Mouse (Mus musculus): ENCODE measurements around the gene Rbfox1. TPM values are rescaled to one million over a fixed set of nuclear protein-coding genes. Genes with fewer than 3 reads are reported as not detected.

The Rbfox1 gene
- polyA plus RNA-seq, 1 experiment from 2014 or later: 0.32 TPM

GRCm38 (mm10) chr16:7040691-7041090 is 1155.5 kb downstream of the Rbfox1 start:
- Histone ChIP-seq H3K4me2 (no peak overlapping the region), H3K27ac (replicated peaks) (no peak overlapping the region), H3K9me3 (replicated peaks) (no peaks in the 10 kb centered on the region), H3K27me3 (peaks cover 32% of the 10 kb centered on the region), H3K9ac (no peak overlapping the region), H3K4me3 (replicated peaks) (no peak overlapping the region), H3K36me3 (replicated peaks) (no peaks in the 10 kb centered on the region), H3K4me1 (replicated peaks) (no peaks in the 10 kb centered on the region)
- 15% methylated on average over 6 of the region's 6 CpGs for WGBS (ENCODE audit: insufficient replicate concordance)
- ATAC-seq (ENCODE audit: insufficient read depth): no peak

DNA sequence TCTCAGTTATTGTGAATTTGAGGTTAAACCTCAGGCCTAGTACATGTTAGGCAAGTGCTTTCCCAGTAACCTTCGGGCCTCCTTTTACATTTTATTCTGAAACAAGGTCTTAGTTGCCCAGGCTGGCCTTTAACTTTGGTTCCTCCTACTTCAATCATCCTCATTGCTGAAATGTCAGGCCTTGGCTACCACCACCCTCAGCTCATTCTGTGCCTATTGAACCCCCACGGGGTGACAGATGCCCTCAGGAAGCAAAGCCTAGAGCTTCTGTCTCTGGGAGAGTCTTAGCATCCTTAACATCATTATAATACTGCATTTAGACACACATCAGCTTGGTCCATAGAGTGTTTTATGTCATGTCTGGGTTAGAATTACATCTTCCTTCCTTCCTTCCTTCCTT is 1162.3 kb downstream of the Rbfox1 start:
- WGBS (ENCODE audit: insufficient replicate concordance): 37% methylated on average over 2 of the region's 2 CpGs
- H3K9ac ChIP-seq: no peak overlapping the region

GRCm38 (mm10) chr16:7049162-7049971 is 1164.2 kb downstream of the Rbfox1 start:
- WGBS (ENCODE audit: insufficient replicate concordance): 17% methylated on average over 18 of the region's 18 CpGs
- no peak for ATAC-seq (ENCODE audit: insufficient read depth)

More for the DNA sequence above, 1162.3 kb downstream of the Rbfox1 start:
- no peaks in the 10 kb centered on the region for H3K27me3 ChIP-seq
- H3K4me2 ChIP-seq: no peak overlapping the region
- no peaks in the 10 kb centered on the region for H3K36me3 ChIP-seq (replicated peaks)
- no peak overlapping the region for H3K4me3 ChIP-seq (replicated peaks)
- no peaks in the 10 kb centered on the region for H3K9me3 ChIP-seq (replicated peaks)
- H3K27ac ChIP-seq (replicated peaks): no peak overlapping the region
- no peak for ATAC-seq (ENCODE audit: insufficient read depth)
- H3K4me1 ChIP-seq (replicated peaks): no peaks in the 10 kb centered on the region

GRCm38 (mm10) chr16:7050945-7051344 is 1165.8 kb downstream of the Rbfox1 start:
- Histone ChIP-seq H3K9ac (no peak overlapping the region), H3K9me3 (replicated peaks) (no peaks in the 10 kb centered on the region), H3K27me3 (no peaks in the 10 kb centered on the region), H3K4me3 (replicated peaks) (no peak overlapping the region), H3K27ac (replicated peaks) (no peak overlapping the region), H3K4me1 (replicated peaks) (no peaks in the 10 kb centered on the region), H3K4me2 (no peak overlapping the region), H3K36me3 (replicated peaks) (no peaks in the 10 kb centered on the region)
- ATAC-seq (ENCODE audit: insufficient read depth): no peak
- WGBS (ENCODE audit: insufficient replicate concordance): 71% methylated on average over 9 of the region's 9 CpGs

More at GRCm38 (mm10) chr16:7049162-7049971, 1164.2 kb downstream of the Rbfox1 start:
- no peak overlapping the region for H3K9ac ChIP-seq
- H3K36me3 ChIP-seq (replicated peaks): no peaks in the 10 kb centered on the region
- no peaks in the 10 kb centered on the region for H3K27me3 ChIP-seq
- no peak overlapping the region for H3K27ac ChIP-seq (replicated peaks)
- no peak overlapping the region for H3K4me3 ChIP-seq (replicated peaks)
- no peaks in the 10 kb centered on the region for H3K4me1 ChIP-seq (replicated peaks)
- no peak overlapping the region; the same call in 1 of the 2 replicates for H3K4me2 ChIP-seq
- no peaks in the 10 kb centered on the region for H3K9me3 ChIP-seq (replicated peaks)

DNA sequence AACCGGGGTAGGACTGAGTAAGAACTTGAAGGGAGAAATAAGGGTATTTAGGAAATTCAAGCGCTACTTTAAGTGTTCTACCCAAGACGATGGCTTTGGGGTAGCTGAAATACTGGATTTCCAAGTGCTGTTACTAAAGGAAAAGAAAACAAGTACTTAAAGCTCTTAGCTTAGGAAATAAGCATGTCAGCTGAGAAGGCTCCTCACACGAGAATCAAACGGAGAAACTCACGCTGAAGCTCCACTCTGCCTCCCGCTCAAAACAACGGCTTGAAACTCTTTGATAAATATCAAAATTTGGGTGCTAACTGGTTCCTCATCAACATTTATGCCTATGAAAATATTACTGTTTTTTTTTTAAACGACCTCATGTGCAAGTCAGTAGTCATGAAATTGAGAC is 1166.8 kb downstream of the Rbfox1 start:
- Histone ChIP-seq H3K9me3 (replicated peaks) (no peaks in the 10 kb centered on the region), H3K27me3 (no peaks in the 10 kb centered on the region), H3K4me2 (no peak overlapping the region), H3K27ac (replicated peaks) (no peak overlapping the region), H3K9ac (no peak overlapping the region), H3K36me3 (replicated peaks) (no peaks in the 10 kb centered on the region), H3K4me1 (replicated peaks) (no peaks in the 10 kb centered on the region), H3K4me3 (replicated peaks) (no peak overlapping the region)
- 50% methylated on average over 9 of the region's 9 CpGs for WGBS (ENCODE audit: insufficient replicate concordance)
- no peak for ATAC-seq (ENCODE audit: insufficient read depth)

GRCm38 (mm10) chr16:7052408-7052807 is 1167.3 kb downstream of the Rbfox1 start:
- Histone ChIP-seq H3K27me3 (no peaks in the 10 kb centered on the region), H3K4me3 (replicated peaks) (no peak overlapping the region), H3K36me3 (replicated peaks) (no peaks in the 10 kb centered on the region), H3K4me2 (no peak overlapping the region), H3K9ac (no peak overlapping the region), H3K27ac (replicated peaks) (no peak overlapping the region), H3K9me3 (replicated peaks) (no peaks in the 10 kb centered on the region), H3K4me1 (replicated peaks) (no peaks in the 10 kb centered on the region)
- WGBS (ENCODE audit: insufficient replicate concordance): 55% methylated on average over 9 of the region's 9 CpGs
- ATAC-seq (ENCODE audit: insufficient read depth): no peak

- no peak overlapping the region for H3K9ac ChIP-seq
- no peak overlapping the region for H3K4me2 ChIP-seq
- no peak overlapping the region for H3K4me3 ChIP-seq (replicated peaks)
- no peaks in the 10 kb centered on the region for H3K9me3 ChIP-seq (replicated peaks)
- no peak for ATAC-seq (ENCODE audit: insufficient read depth)
- H3K36me3 ChIP-seq (replicated peaks): no peaks in the 10 kb centered on the region
- WGBS (ENCODE audit: insufficient replicate concordance): 41% methylated on average over 3 of the region's 3 CpGs
- no peaks in the 10 kb centered on the region for H3K27me3 ChIP-seq
- H3K27ac ChIP-seq (replicated peaks): no peak overlapping the region
- H3K4me1 ChIP-seq (replicated peaks): no peaks in the 10 kb centered on the region
Measured at GRCm38 (mm10) chr16:7057789-7058188, 1172.6 kb downstream of the Rbfox1 start.

DNA sequence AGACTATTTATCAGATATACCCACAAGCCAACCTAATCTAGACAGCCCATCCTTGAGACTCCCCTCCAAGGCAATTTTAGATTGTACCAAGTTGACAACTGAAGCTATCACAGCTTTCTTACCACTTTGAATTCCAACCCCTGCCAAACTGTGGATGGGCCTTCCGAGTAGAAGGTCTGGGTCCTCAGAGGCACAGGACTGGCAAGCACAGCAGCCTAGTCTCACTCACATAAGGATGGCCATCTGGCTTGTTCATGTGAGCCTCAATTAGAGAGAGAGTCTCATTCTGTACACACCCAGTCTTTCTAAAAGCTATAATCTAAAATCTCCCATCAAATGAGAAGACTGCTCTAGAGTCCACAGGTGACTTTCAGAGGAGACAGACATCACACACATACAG is 1173.4 kb downstream of the Rbfox1 start:
- Histone ChIP-seq H3K4me1 (replicated peaks) (no peaks in the 10 kb centered on the region), H3K4me3 (replicated peaks) (no peak overlapping the region), H3K4me2 (no peak overlapping the region), H3K9me3 (replicated peaks) (no peaks in the 10 kb centered on the region), H3K9ac (no peak overlapping the region), H3K36me3 (replicated peaks) (no peaks in the 10 kb centered on the region), H3K27me3 (no peaks in the 10 kb centered on the region), H3K27ac (replicated peaks) (no peak overlapping the region)
- 43% methylated on average over 1 of the region's 1 CpGs for WGBS (ENCODE audit: insufficient replicate concordance)
- ATAC-seq (ENCODE audit: insufficient read depth): no peak

GRCm38 (mm10) chr16:7059596-7059995 is 1174.4 kb downstream of the Rbfox1 start:
- H3K4me1 ChIP-seq (replicated peaks): no peaks in the 10 kb centered on the region
- H3K27me3 ChIP-seq: no peaks in the 10 kb centered on the region
- H3K9ac ChIP-seq: no peak overlapping the region
- 49% methylated on average over 4 of the region's 4 CpGs for WGBS (ENCODE audit: insufficient replicate concordance)
- no peaks in the 10 kb centered on the region for H3K9me3 ChIP-seq (replicated peaks)
- H3K27ac ChIP-seq (replicated peaks): no peak overlapping the region
- H3K36me3 ChIP-seq (replicated peaks): no peaks in the 10 kb centered on the region
- no peak overlapping the region for H3K4me2 ChIP-seq
- no peak for ATAC-seq (ENCODE audit: insufficient read depth)
- no peak overlapping the region for H3K4me3 ChIP-seq (replicated peaks)

GRCm38 (mm10) chr16:7060864-7061263 is 1175.7 kb downstream of the Rbfox1 start:
- Histone ChIP-seq H3K36me3 (replicated peaks) (no peaks in the 10 kb centered on the region), H3K27ac (replicated peaks) (no peak overlapping the region), H3K4me1 (replicated peaks) (no peaks in the 10 kb centered on the region), H3K9ac (no peak overlapping the region), H3K4me2 (no peak overlapping the region), H3K4me3 (replicated peaks) (no peak overlapping the region), H3K9me3 (replicated peaks) (no peaks in the 10 kb centered on the region), H3K27me3 (no peaks in the 10 kb centered on the region)
- ATAC-seq (ENCODE audit: insufficient read depth): no peak
- 57% methylated on average over 3 of the region's 3 CpGs for whole genome bisulfite sequencing (ENCODE audit: insufficient replicate concordance)

DNA sequence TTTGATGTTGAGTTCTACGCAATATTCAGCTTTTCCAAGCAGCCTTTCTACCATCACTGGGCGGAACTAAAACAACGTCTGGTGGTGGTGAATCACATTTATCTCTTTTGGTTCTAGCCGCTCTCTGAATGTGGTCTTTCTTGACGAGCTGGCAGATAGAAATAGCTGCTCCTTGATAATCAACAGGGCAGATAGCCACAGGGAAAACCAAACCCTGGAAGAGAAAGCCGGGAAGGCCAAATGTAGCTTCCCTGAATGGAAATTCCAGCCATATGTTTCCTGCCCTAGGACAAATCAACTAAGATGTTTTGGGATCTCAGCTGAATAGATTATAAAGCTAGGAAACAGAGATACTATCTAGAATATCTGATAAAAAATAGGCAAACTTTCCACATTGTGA is 1177.4 kb downstream of the Rbfox1 start:
- Histone ChIP-seq H3K36me3 (replicated peaks) (no peaks in the 10 kb centered on the region), H3K27ac (replicated peaks) (no peak overlapping the region), H3K9me3 (replicated peaks) (no peaks in the 10 kb centered on the region), H3K4me3 (replicated peaks) (no peak overlapping the region), H3K9ac (no peak overlapping the region), H3K4me2 (no peak overlapping the region), H3K4me1 (replicated peaks) (no peaks in the 10 kb centered on the region), H3K27me3 (no peaks in the 10 kb centered on the region)
- ATAC-seq (ENCODE audit: insufficient read depth): no peak
- WGBS (ENCODE audit: insufficient replicate concordance): 59% methylated on average over 6 of the region's 6 CpGs

- Histone ChIP-seq H3K4me1 (replicated peaks) (no peaks in the 10 kb centered on the region), H3K27ac (replicated peaks) (no peak overlapping the region), H3K9ac (no peak overlapping the region), H3K27me3 (no peaks in the 10 kb centered on the region), H3K36me3 (replicated peaks) (no peaks in the 10 kb centered on the region), H3K4me2 (no peak overlapping the region), H3K4me3 (replicated peaks) (no peak overlapping the region), H3K9me3 (replicated peaks) (no peaks in the 10 kb centered on the region)
- 51% methylated on average over 8 of the region's 8 CpGs for WGBS (ENCODE audit: insufficient replicate concordance)
- ATAC-seq (ENCODE audit: insufficient read depth): no peak
Measured at GRCm38 (mm10) chr16:7067109-7067508, 1182.0 kb downstream of the Rbfox1 start.

All from liver, embryonic 15.5 days (tissue).